Mouse (Mus musculus): ENCODE data around the gene Zfp329. TPM values are rescaled to one million over a fixed set of nuclear protein-coding genes. Genes with fewer than 3 reads are reported as not detected.

The Zfp329 gene
- 30.5 TPM for polyA plus RNA-seq (2014; fragmentation: Illumina TruSeq; extraction: RNeasy Lipid Tissue Mini Kit (QIAGEN cat#74804); ENCODE audit: low read depth, low replicate concordance)

GRCm38 (mm10) chr7:12818521-12819295 is at the start of gene Zfp329:
TSS of gene Zfp329 (minus strand) at chr7:12818858.

DNA sequence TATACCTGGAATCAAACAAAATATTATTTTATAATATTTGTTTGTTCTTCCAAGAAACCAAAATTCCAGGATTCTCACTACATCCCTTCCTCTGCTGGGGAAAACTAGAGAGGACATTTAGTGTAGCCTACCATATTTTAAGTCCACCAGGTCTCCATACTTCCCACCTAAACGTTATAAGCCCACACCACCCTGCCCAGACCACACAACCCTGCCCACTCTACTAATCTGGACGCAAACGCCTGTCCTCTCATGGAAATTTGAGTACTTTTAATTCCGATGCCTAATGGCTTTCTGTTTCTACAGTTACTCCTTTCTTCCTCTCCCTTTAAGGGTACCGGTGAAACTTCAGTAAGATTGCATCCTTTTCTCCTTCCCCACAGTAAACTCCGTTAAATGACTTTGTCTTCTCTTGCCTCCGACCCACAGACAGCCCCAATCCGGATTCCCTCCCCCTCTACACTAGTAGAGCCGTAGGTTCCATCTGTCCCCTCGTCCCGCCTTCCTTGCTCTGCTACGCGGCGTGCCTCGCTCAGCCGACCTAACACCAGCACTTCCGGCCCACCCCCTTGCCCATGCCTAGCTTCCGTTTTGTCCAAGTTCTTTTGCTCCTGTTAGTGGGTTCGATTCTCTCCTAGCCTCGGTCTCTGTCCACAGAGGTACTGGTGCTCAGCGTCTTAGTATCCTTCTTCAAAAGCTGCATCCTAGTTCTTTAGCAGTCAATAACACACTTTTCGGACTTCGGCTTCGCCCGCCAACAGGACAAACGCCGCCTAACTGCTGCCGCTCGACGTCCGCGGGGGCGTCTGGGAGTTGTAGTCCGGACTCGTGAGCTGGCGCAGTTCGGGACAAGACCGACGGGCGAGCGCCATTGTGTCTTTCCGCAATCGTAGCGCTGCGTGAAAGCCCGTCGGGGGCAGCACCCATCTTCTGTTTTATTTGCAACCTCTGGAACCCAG is 15.8 kb upstream of the Zfp329 start, which contains the start of gene Zfp110:
TSS of gene Zfp110 (plus strand) at position 600 of the 959 bp plus-strand sequence.

DNA sequence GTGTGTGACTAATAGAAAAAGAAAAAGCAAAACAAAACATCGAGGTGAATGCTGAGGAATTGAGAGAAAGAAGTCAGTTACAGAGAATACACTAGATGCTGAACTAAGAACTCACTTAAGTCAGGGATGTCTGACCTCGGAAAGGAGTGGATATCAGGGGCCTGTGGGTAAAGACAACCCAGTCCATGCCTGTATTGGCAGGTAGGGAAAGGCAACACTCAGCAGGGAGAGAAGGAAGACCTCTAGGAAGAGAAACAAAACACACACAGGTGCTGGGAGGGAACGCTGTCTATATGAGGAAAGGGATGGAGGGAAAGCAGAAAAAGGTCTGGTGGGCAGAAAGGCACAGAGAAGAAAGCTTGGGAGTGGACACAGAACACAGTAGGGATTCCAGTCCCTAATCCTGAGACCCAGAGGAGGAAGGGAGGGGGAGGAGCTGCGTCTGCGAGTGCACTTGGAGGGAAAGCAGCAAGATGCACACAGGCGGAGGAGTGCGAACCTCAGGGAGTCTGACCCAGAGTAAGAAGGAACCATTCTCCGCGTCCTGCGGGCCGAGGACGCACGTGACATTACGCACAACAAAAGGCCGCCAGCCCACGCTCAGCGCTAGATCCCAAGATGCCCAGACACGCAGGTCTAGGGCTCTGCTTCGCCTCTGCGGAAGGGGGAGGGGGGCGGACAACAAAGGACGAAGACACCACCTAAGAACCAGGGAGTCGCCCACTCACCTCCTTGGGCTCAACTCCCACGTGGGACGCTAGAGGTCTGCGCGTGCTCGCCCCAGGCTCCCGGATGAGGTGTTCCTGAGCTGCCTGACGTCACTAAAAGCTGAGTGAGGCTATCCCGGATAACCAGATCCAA is 15.6 kb downstream of the Zfp329 start, which contains the start of gene Zscan18:
TSS of gene Zscan18 (minus strand) at position 770 of the 861 bp plus-strand sequence.

Other genes starting within 250 kb of the Zfp329 start
- not detected for gene Vmn2r53, start 210.1 kb downstream of the Zfp329 start, polyA plus RNA-seq (2014; fragmentation: Illumina TruSeq; extraction: RNeasy Lipid Tissue Mini Kit (QIAGEN cat#74804); ENCODE audit: low read depth, low replicate concordance)
- not detected for gene Vmn2r54, start 178.5 kb downstream of the Zfp329 start, polyA plus RNA-seq (2014; fragmentation: Illumina TruSeq; extraction: RNeasy Lipid Tissue Mini Kit (QIAGEN cat#74804); ENCODE audit: low read depth, low replicate concordance)
- not detected for gene Vmn2r55, start 133.9 kb downstream of the Zfp329 start, polyA plus RNA-seq (2014; fragmentation: Illumina TruSeq; extraction: RNeasy Lipid Tissue Mini Kit (QIAGEN cat#74804); ENCODE audit: low read depth, low replicate concordance)
- not detected for gene Vmn2r56, start 83.9 kb downstream of the Zfp329 start, polyA plus RNA-seq (2014; fragmentation: Illumina TruSeq; extraction: RNeasy Lipid Tissue Mini Kit (QIAGEN cat#74804); ENCODE audit: low read depth, low replicate concordance)
- gene Zscan18, start 15.2 kb downstream of the Zfp329 start, polyA plus RNA-seq (2014; fragmentation: Illumina TruSeq; extraction: RNeasy Lipid Tissue Mini Kit (QIAGEN cat#74804); ENCODE audit: low read depth, low replicate concordance) = 0.85 TPM
- gene Zfp110, start 15.9 kb upstream of the Zfp329 start, polyA plus RNA-seq (2014; fragmentation: Illumina TruSeq; extraction: RNeasy Lipid Tissue Mini Kit (QIAGEN cat#74804); ENCODE audit: low read depth, low replicate concordance) = 39.9 TPM
- 3.1 TPM for gene Zfp128, start 62.3 kb upstream of the Zfp329 start, polyA plus RNA-seq (2014; fragmentation: Illumina TruSeq; extraction: RNeasy Lipid Tissue Mini Kit (QIAGEN cat#74804); ENCODE audit: low read depth, low replicate concordance)
- 4.5 TPM for gene Zscan22, start 79.0 kb upstream of the Zfp329 start, polyA plus RNA-seq (2014; fragmentation: Illumina TruSeq; extraction: RNeasy Lipid Tissue Mini Kit (QIAGEN cat#74804); ENCODE audit: low read depth, low replicate concordance)
- 29.4 TPM for gene Rps5, start 103.4 kb upstream of the Zfp329 start, polyA plus RNA-seq (2014; fragmentation: Illumina TruSeq; extraction: RNeasy Lipid Tissue Mini Kit (QIAGEN cat#74804); ENCODE audit: low read depth, low replicate concordance)
- 0.35 TPM for gene Rnf225, start 108.6 kb upstream of the Zfp329 start, polyA plus RNA-seq (2014; fragmentation: Illumina TruSeq; extraction: RNeasy Lipid Tissue Mini Kit (QIAGEN cat#74804); ENCODE audit: low read depth, low replicate concordance)
- gene Zfp324, start 147.0 kb upstream of the Zfp329 start, polyA plus RNA-seq (2014; fragmentation: Illumina TruSeq; extraction: RNeasy Lipid Tissue Mini Kit (QIAGEN cat#74804); ENCODE audit: low read depth, low replicate concordance) = 2.2 TPM
- 2.7 TPM for gene Zfp446, start 159.0 kb upstream of the Zfp329 start, polyA plus RNA-seq (2014; fragmentation: Illumina TruSeq; extraction: RNeasy Lipid Tissue Mini Kit (QIAGEN cat#74804); ENCODE audit: low read depth, low replicate concordance)
- not detected for gene Slc27a5, start 179.3 kb upstream of the Zfp329 start, polyA plus RNA-seq (2014; fragmentation: Illumina TruSeq; extraction: RNeasy Lipid Tissue Mini Kit (QIAGEN cat#74804); ENCODE audit: low read depth, low replicate concordance)
- 16.1 TPM for gene Trim28, start 180.3 kb upstream of the Zfp329 start, polyA plus RNA-seq (2014; fragmentation: Illumina TruSeq; extraction: RNeasy Lipid Tissue Mini Kit (QIAGEN cat#74804); ENCODE audit: low read depth, low replicate concordance)
- gene Zbtb45, start 191.2 kb upstream of the Zfp329 start, polyA plus RNA-seq (2014; fragmentation: Illumina TruSeq; extraction: RNeasy Lipid Tissue Mini Kit (QIAGEN cat#74804); ENCODE audit: low read depth, low replicate concordance) = 0.54 TPM
- gene Chmp2a, start 215.9 kb upstream of the Zfp329 start, polyA plus RNA-seq (2014; fragmentation: Illumina TruSeq; extraction: RNeasy Lipid Tissue Mini Kit (QIAGEN cat#74804); ENCODE audit: low read depth, low replicate concordance) = 95.3 TPM
- gene Ube2m, start 219.4 kb upstream of the Zfp329 start, polyA plus RNA-seq (2014; fragmentation: Illumina TruSeq; extraction: RNeasy Lipid Tissue Mini Kit (QIAGEN cat#74804); ENCODE audit: low read depth, low replicate concordance) = 41.1 TPM
- 0.79 TPM for gene Mzf1, start 235.9 kb upstream of the Zfp329 start, polyA plus RNA-seq (2014; fragmentation: Illumina TruSeq; extraction: RNeasy Lipid Tissue Mini Kit (QIAGEN cat#74804); ENCODE audit: low read depth, low replicate concordance)

Measured in sigmoid colon, adult 10 weeks (tissue).